17 mouse cellular contexts compared by ENCODE assay signal in the genomic region with DNA sequence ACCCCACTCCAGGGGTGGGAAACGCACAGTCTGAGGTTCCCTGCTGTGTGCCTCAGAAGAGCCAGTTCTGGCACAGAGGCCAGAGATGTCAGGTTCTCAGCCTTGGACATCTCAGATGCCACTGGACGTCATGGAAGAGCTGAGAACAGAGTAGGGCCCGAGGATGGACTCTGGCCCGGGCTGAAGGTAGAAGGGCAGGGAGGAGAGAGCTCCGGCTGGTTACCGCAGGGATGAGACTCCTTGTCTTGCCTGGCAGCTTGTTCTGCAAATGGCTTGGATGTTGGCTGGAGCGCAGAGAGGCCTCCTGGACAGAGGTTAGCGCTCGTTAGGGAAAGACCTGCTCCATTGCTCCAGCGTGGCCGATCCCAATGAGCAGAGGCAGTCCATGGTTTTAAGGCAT. TPM values are rescaled to one million over a fixed set of nuclear protein-coding genes. Genes with fewer than 3 reads are reported as not detected.
DNase-seq lines count a peak whose midpoint lies in the region; ATAC-seq and TF ChIP-seq lines count a peak whose summit lies in the region.
"Had no signal": no experiment of that assay in that cellular context is flagged by ENCODE, and none has a peak within 500 bp of the region (broad histone marks: within the 10 kb centered on the region; RNA-seq: fewer than 3 reads in every experiment).

No protein-coding gene starts in this region.

- H3K9me3 ChIP-seq in hindbrain, embryonic 10.5 days = 0 out of 2 replicates have a peak, but pooled peaks cover 4% of the 10 kb centered on the region
- H3K9me3 ChIP-seq in hindbrain, embryonic 16.5 days (ENCODE audit: control insufficient read depth, low read length) = peaks cover 4% of the 10 kb centered on the region; the same call in 1 of the 2 replicates
- no peaks in the 10 kb centered on the region for H3K9me3 ChIP-seq in embryonic facial prominence, embryonic 11.5 days (replicated peaks; ENCODE audit: control insufficient read depth, low read length)
- no peaks in the 10 kb centered on the region for H3K9me3 ChIP-seq in limb, embryonic 11.5 days (ENCODE audit: control insufficient read depth, low read length)
- H3K9me3 ChIP-seq: G1E had no signal

- H3K36me3 ChIP-seq in hindbrain, embryonic 10.5 days = no peaks in the 10 kb centered on the region
- peaks cover 15% of the 10 kb centered on the region for H3K36me3 ChIP-seq in hindbrain, embryonic 16.5 days (ENCODE audit: control insufficient read depth, insufficient read depth, low read length)
- no peaks in the 10 kb centered on the region for H3K36me3 ChIP-seq in embryonic facial prominence, embryonic 11.5 days (replicated peaks; ENCODE audit: control insufficient read depth, insufficient read depth, low read depth, low read length)
- no peaks in the 10 kb centered on the region for H3K36me3 ChIP-seq in limb, embryonic 11.5 days (ENCODE audit: control insufficient read depth, insufficient read depth, low read length)
- H3K36me3 ChIP-seq: G1E had no signal

- intact Hi-C loops in left cerebral cortex, adult 2 months (cut with DNase I) = no loop called here

- peaks cover 22% of the 10 kb centered on the region for H3K4me1 ChIP-seq in hindbrain, embryonic 10.5 days (replicated peaks)
- H3K4me1 ChIP-seq in hindbrain, embryonic 16.5 days (ENCODE audit: control insufficient read depth, insufficient read depth, low read depth, low read length) = no peaks in the 10 kb centered on the region
- H3K4me1 ChIP-seq in embryonic facial prominence, embryonic 11.5 days (ENCODE audit: control insufficient read depth, insufficient read depth, low read length) = peaks cover 3% of the 10 kb centered on the region
- peaks cover 16% of the 10 kb centered on the region for H3K4me1 ChIP-seq in limb, embryonic 11.5 days (ENCODE audit: control insufficient read depth, insufficient read depth, low read length)

- ATAC-seq in hindbrain, embryonic 16.5 days = no peak
- no peak for ATAC-seq in embryonic facial prominence, embryonic 11.5 days (replicated peaks; ENCODE audit: insufficient number of reproducible peaks, low FRiP score, low TSS enrichment, low read depth)
- ATAC-seq in limb, embryonic 11.5 days (ENCODE audit: insufficient number of reproducible peaks, low FRiP score, low TSS enrichment, low read depth) = 0 out of 2 replicates have a peak, but pooled peaks have one; percentile 15

- DNase-seq in hindbrain, embryonic 10.5 days (ENCODE audit: low spot score) = no peak
- DNase-seq in embryonic facial prominence, embryonic 11.5 days (ENCODE audit: low spot score) = no peak
- DNase-seq in kidney, adult 8-10 months = peak; percentile 45 to 50
- peak; percentile 35 for DNase-seq in limb, embryonic 11.5 days (ENCODE audit: low spot score)
- no peak for DNase-seq in embryo, embryonic 10.5 days (ENCODE audit: low spot score)
- no peak for DNase-seq in left cerebral cortex, adult 2 months (ENCODE audit: extremely low spot score in 1 of 2, low spot score in 2 of 2)
- no peak for DNase-seq in frontal cortex, postnatal 10 days (ENCODE audit: low spot score in 2 of 2)
- DNase-seq: adrenal gland, postnatal 10 days; cerebellum, postnatal 25 days; gastrocnemius, postnatal 36 days; lung, adult 2 months; right cerebral cortex, postnatal 14 days; thymus, adult 2 months had no signal

- 83% methylated on average over 11 of the region's 11 CpGs for WGBS in hindbrain, embryonic 10.5 days
- 82% methylated on average over 10 of the region's 11 CpGs for WGBS in hindbrain, embryonic 16.5 days
- WGBS in embryonic facial prominence, embryonic 11.5 days = 78% methylated on average over 11 of the region's 11 CpGs
- WGBS in limb, embryonic 11.5 days = 67% methylated on average over 11 of the region's 11 CpGs

- H3K9ac ChIP-seq in hindbrain, embryonic 16.5 days (ENCODE audit: low read depth, low read length) = no peak overlapping the region
- no peak overlapping the region for H3K9ac ChIP-seq in embryonic facial prominence, embryonic 11.5 days (replicated peaks; ENCODE audit: low read length)
- no peak overlapping the region for H3K9ac ChIP-seq in limb, embryonic 11.5 days (ENCODE audit: low read length)

- H3K27me3 ChIP-seq in hindbrain, embryonic 10.5 days (ENCODE audit: insufficient read depth, poor library complexity, severe bottlenecking) = no peaks in the 10 kb centered on the region
- no peaks in the 10 kb centered on the region for H3K27me3 ChIP-seq in hindbrain, embryonic 16.5 days (replicated peaks; ENCODE audit: control insufficient read depth, insufficient read depth, low read length)
- no peaks in the 10 kb centered on the region for H3K27me3 ChIP-seq in embryonic facial prominence, embryonic 11.5 days (ENCODE audit: control insufficient read depth, insufficient read depth, low read length)
- H3K27me3 ChIP-seq in limb, embryonic 11.5 days (ENCODE audit: control insufficient read depth, insufficient read depth, low read length) = no peaks in the 10 kb centered on the region

- TF ChIP-seq CTCF in left cerebral cortex, adult 2 months (IDR thresholded peaks at IDR 0.05) = no peak

- H3K4me3 ChIP-seq in hindbrain, embryonic 10.5 days = no peak overlapping the region
- no peak overlapping the region for H3K4me3 ChIP-seq in hindbrain, embryonic 16.5 days (ENCODE audit: low read length)
- no peak overlapping the region for H3K4me3 ChIP-seq in embryonic facial prominence, embryonic 11.5 days (ENCODE audit: low read depth, low read length)
- H3K4me3 ChIP-seq in limb, embryonic 11.5 days (ENCODE audit: low read depth, low read length) = no peak overlapping the region
- no peak overlapping the region for H3K4me3 ChIP-seq in left cerebral cortex, adult 2 months
- H3K4me3 ChIP-seq: erythroblast, embryonic 14.5 days had no signal

- H3K27ac ChIP-seq in hindbrain, embryonic 10.5 days = peak overlapping the region; percentile 56
- H3K27ac ChIP-seq in hindbrain, embryonic 16.5 days (ENCODE audit: low read depth, low read length) = no peak overlapping the region
- H3K27ac ChIP-seq in embryonic facial prominence, embryonic 11.5 days (replicated peaks; ENCODE audit: low read depth, low read length) = peak overlapping the region; percentile 79
- H3K27ac ChIP-seq in limb, embryonic 11.5 days (replicated peaks; ENCODE audit: low read depth, low read length) = peak overlapping the region; percentile 79
- H3K27ac ChIP-seq in left cerebral cortex, adult 2 months = no peak overlapping the region

- H3K4me2 ChIP-seq in hindbrain, embryonic 16.5 days (ENCODE audit: low read length) = no peak overlapping the region
- no peak overlapping the region for H3K4me2 ChIP-seq in embryonic facial prominence, embryonic 11.5 days (ENCODE audit: low read depth, low read length)
- H3K4me2 ChIP-seq in limb, embryonic 11.5 days (ENCODE audit: low read depth, severe bottlenecking) = 0 out of 2 replicates have a peak overlapping the region, but pooled peaks have one; percentile 16

RNA-seq across cellular contexts. Expression of a gene that starts 57.8 kb away (rescaled TPM):
- 0.68 and 1.9 TPM in 2 replicates for polyA plus RNA-seq in hindbrain, embryonic 10.5 days (2016; fragmentation: Nextera tagmentation; extraction: Ambion mirVana)
- polyA plus RNA-seq in hindbrain, embryonic 16.5 days (2015; fragmentation: Nextera tagmentation; extraction: Ambion mirVana) = 9.9 and 12.6 TPM in 2 replicates
- 1.0 and 1.1 TPM in 2 replicates for polyA plus RNA-seq in embryonic facial prominence, embryonic 11.5 days (2014; fragmentation: Nextera tagmentation; extraction: Ambion mirVana)
- 0.20 and 0.21 TPM in 2 replicates for polyA plus RNA-seq in limb, embryonic 11.5 days (2014; fragmentation: Nextera tagmentation; extraction: Ambion mirVana)
- 1 to 10 TPM; 3.6 to 4.1 TPM for total RNA-seq in left cerebral cortex, adult 2 months (2021)
- total RNA-seq: gastrocnemius, postnatal 36 days; megakaryocyte-erythroid progenitor cell, adult 5-6 weeks had no signal
- polyA plus RNA-seq: erythroblast, embryonic 14.5 days; G1E had no signal

Comparison
In these comparisons a context has a peak if more than half of its experiments do, and no peak if none do; other contexts are left out.
1. H3K27ac ChIP-seq: peak in hindbrain, embryonic 10.5 days (single experiment), embryonic facial prominence, embryonic 11.5 days (single experiment) and limb, embryonic 11.5 days (single experiment); none in hindbrain, embryonic 16.5 days (single experiment) and left cerebral cortex, adult 2 months (single experiment).
2. DNase-seq: peak in kidney, adult 8-10 months (2 of 2) and limb, embryonic 11.5 days (single experiment); none in hindbrain, embryonic 10.5 days (single experiment), embryonic facial prominence, embryonic 11.5 days (single experiment), embryo, embryonic 10.5 days (single experiment), left cerebral cortex, adult 2 months (0 of 2) and frontal cortex, postnatal 10 days (0 of 2).